Mouse (Mus musculus): Measurements from ENCODE around the gene Lcn6. TPM values are rescaled to one million over a fixed set of nuclear protein-coding genes. Genes with fewer than 3 reads are reported as not detected.

Gene Lcn6
- polyA plus RNA-seq (2016; fragmentation: Nextera tagmentation; extraction: Ambion mirVana), result not detected in 2 replicates

DNA sequence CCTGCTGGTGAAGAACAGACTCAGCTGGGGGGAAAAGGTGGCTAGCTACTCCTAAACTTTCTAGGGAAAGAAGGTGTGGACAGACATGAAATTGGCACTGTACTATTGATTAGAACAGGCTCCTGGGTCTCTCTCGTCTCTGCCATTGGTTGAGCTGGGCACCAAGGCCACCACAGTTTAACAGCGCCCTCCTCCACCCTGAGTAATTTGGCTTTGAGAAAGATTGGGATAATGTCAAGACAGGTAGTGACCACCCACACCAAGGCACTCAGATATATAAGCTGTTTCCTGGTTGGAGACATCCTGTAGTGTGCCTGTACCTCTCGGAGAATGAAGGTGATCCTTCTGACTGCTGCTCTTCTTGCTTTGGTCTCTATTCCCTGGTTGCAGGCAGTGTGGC lies at the start of gene Lcn6:
Lcn6 (plus strand) TSS at position 301 of the 400 bp plus-strand sequence.
- ATAC-seq (ENCODE audit: insufficient number of reproducible peaks, low FRiP score), result no peak
- Histone ChIP-seq H3K9ac (no peak within 1 kb of the TSS), H3K4me3 (no peak within 1 kb of the TSS), H3K4me1 (replicated peaks) (no peaks in the 10 kb centered on the region), H3K27ac (ENCODE audit: poor library complexity, severe bottlenecking) (no peak within 1 kb of the TSS), H3K4me2 (no peak within 1 kb of the TSS), H3K9me3 (replicated peaks) (no peaks in the 10 kb centered on the region), H3K36me3 (no peaks in the 10 kb centered on the region), H3K27me3 (replicated peaks) (no peaks in the 10 kb centered on the region; the same call in 1 of the 2 replicates)
- whole genome bisulfite sequencing, result 80% methylated on average over 3 of the region's 3 CpGs

DNA sequence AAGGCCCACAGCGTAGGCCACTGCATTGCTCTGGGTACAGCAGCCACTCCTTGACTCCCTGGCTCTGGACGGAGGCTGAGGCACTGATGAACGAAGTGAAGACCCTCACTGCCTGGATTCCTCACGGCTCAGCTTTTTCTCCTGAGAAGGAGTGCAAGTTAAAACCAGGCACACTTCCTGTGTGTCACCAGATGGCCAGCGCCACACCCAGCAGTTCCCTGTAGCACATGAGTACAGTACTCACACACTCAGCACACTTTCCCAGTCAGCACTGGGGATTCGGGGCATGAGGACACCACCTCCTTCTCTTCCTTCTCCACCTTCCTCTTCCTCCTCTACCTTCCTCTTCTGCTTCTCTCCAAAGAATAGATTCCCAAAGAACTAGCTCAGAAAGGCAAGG lies 48.8 kb upstream of the Lcn6 start, which contains the start of gene Fcna:
Fcna (minus strand) TSS at position 220 of the 400 bp plus-strand sequence.
- Histone ChIP-seq H3K27me3 (replicated peaks) (peaks cover 7% of the 10 kb centered on the region; the same call in 1 of the 2 replicates), H3K9me3 (replicated peaks) (no peaks in the 10 kb centered on the region), H3K4me3 (no peak within 1 kb of the TSS), H3K4me2 (no peak within 1 kb of the TSS), H3K36me3 (no peaks in the 10 kb centered on the region), H3K27ac (ENCODE audit: poor library complexity, severe bottlenecking) (no peak within 1 kb of the TSS), H3K9ac (no peak within 1 kb of the TSS), H3K4me1 (replicated peaks) (no peaks in the 10 kb centered on the region)
- ATAC-seq (ENCODE audit: insufficient number of reproducible peaks, low FRiP score), result no peak
- WGBS, result 62% methylated on average over 6 of the region's 6 CpGs

DNA sequence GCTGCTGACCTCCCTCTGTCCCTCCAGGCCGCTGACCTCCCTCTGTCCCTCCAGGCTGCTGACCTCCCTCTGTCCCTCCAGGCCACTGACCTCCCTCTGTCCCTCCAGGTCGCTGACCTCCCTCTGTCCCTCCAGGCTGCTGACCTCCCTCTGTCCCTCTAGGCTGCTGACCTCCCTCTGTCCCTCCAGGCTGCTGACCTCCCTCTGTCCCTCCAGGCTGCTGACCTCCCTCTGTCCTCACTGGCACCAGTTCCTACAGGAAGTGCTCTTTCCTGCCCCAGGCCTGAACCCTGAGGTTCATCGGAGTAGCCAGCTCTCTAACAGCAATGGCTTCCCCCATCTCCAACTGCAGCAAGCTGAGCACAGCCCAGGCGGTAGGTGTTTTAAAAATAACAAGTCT lies 47.8 kb upstream of the Lcn6 start:
- no peak for ATAC-seq (ENCODE audit: insufficient number of reproducible peaks, low FRiP score)
- Histone ChIP-seq H3K36me3 (no peaks in the 10 kb centered on the region), H3K9ac (no peak overlapping the region), H3K9me3 (replicated peaks) (no peaks in the 10 kb centered on the region), H3K4me1 (replicated peaks) (no peaks in the 10 kb centered on the region), H3K27me3 (replicated peaks) (peaks cover 1% of the 10 kb centered on the region; the same call in 1 of the 2 replicates), H3K27ac (ENCODE audit: poor library complexity, severe bottlenecking) (no peak overlapping the region), H3K4me3 (no peak overlapping the region), H3K4me2 (no peak overlapping the region)
- 42% methylated on average over 4 of the region's 4 CpGs for WGBS

DNA sequence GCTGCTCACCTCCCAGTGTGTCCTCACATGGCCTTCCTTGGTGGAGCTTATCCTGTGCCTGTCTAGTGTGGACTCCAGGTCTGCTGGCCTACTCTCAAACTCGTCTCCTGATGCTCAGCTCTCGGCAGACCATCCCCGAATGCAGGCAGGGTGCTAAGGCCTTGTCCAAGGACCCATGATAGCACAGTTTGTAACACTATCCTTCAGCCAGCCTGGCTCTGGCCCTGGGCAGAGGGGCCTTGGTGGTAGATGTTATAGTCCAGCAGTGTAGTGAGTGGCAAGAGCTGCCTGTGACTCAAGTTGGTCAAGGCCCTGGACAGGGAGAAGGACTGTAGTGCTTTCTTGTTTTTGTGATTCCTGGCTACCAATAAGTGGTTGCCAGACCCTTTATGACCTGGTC lies 43.0 kb upstream of the Lcn6 start:
- H3K27ac ChIP-seq (ENCODE audit: poor library complexity, severe bottlenecking), result no peak overlapping the region
- H3K4me3 ChIP-seq, result no peak overlapping the region
- no peak overlapping the region for H3K4me2 ChIP-seq
- H3K4me1 ChIP-seq (replicated peaks), result no peaks in the 10 kb centered on the region
- 68% methylated on average over 3 of the region's 3 CpGs for WGBS
- H3K9me3 ChIP-seq (replicated peaks), result no peaks in the 10 kb centered on the region
- H3K27me3 ChIP-seq (replicated peaks), result no peaks in the 10 kb centered on the region
- ATAC-seq (ENCODE audit: insufficient number of reproducible peaks, low FRiP score), result no peak
- H3K36me3 ChIP-seq, result no peaks in the 10 kb centered on the region
- no peak overlapping the region for H3K9ac ChIP-seq

DNA sequence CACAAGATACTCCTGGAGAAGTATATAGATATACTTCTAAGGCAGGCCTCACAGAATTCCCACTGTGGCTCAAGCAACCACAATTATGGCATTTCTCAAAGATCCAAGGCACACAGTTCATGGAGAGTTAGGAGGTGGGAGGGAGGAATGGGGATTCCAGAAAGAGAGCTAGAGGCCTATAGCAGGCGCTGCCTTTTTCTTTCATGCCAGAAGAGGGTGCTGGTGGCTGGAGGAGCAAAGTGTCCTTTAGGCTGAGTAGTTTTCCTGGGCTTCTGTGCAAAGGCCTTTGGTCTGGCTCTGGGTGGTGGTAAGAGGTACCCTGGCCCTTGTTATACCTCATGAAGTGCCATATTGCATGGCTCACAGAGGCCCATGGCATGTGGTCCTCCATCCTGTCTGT lies 42.5 kb upstream of the Lcn6 start:
- H3K9me3 ChIP-seq (replicated peaks), result no peaks in the 10 kb centered on the region
- no peaks in the 10 kb centered on the region for H3K36me3 ChIP-seq
- H3K27ac ChIP-seq (ENCODE audit: poor library complexity, severe bottlenecking), result no peak overlapping the region
- H3K4me1 ChIP-seq (replicated peaks), result no peaks in the 10 kb centered on the region
- H3K9ac ChIP-seq, result no peak overlapping the region
- H3K4me2 ChIP-seq, result no peak overlapping the region
- no peak overlapping the region for H3K4me3 ChIP-seq
- ATAC-seq (ENCODE audit: insufficient number of reproducible peaks, low FRiP score), result no peak
- H3K27me3 ChIP-seq (replicated peaks), result no peaks in the 10 kb centered on the region
- 43% methylated on average over 1 of the region's 1 CpGs for WGBS

DNA sequence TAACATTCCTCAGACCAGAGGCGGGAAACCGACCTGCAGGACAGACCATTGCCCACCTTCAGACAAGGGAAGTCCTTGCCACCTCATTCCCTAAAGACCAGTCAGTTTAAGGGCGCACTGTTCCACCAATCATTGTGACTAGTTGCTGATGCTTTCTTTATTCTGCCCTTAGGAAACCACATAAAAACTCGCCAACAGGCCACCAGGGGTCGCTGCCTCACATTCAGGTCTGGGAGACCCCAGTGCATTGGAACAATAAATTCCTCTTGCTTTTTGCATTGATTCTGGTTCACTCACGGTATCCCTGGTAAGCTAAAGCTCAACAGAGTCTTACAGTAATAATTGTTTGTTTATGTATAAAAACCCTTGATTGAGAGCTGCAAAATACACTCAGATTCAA lies 36.7 kb upstream of the Lcn6 start:
- no peak overlapping the region for H3K9ac ChIP-seq
- H3K36me3 ChIP-seq, result no peaks in the 10 kb centered on the region
- H3K27me3 ChIP-seq (replicated peaks), result no peaks in the 10 kb centered on the region
- ATAC-seq (ENCODE audit: insufficient number of reproducible peaks, low FRiP score), result no peak
- no peak overlapping the region for H3K4me2 ChIP-seq
- no peaks in the 10 kb centered on the region for H3K9me3 ChIP-seq (replicated peaks)
- H3K4me1 ChIP-seq (replicated peaks), result no peaks in the 10 kb centered on the region
- WGBS, result 13% methylated on average over 6 of the region's 6 CpGs
- H3K27ac ChIP-seq (ENCODE audit: poor library complexity, severe bottlenecking), result no peak overlapping the region
- no peak overlapping the region for H3K4me3 ChIP-seq

DNA sequence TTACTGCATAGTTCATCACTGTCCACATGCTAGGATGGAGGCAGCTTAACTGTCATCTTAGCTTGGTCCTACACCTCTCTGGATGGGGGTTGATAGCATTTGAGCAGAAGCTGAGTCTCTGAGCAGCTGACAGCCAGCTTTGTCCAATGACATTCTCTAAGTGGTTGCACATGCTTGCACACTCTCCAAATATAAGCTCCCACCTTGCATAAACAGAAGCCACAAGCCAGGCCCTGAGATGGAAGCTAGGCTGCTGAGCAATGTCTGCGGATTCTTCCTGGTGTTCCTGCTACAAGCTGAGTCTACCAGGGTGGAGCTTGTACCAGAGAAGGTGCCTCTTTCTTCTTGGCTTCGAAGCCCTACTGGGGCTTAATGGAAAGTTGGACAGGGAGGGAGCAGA lies 23.7 kb upstream of the Lcn6 start, which contains the start of gene Lcn8:
Lcn8 (plus strand) TSS at position 219 of the 400 bp plus-strand sequence.
- H3K4me3 ChIP-seq, result no peak within 1 kb of the TSS
- H3K27ac ChIP-seq (ENCODE audit: poor library complexity, severe bottlenecking), result no peak within 1 kb of the TSS
- no peaks in the 10 kb centered on the region for H3K36me3 ChIP-seq
- no peaks in the 10 kb centered on the region for H3K4me1 ChIP-seq (replicated peaks)
- ATAC-seq (ENCODE audit: insufficient number of reproducible peaks, low FRiP score), result no peak
- H3K27me3 ChIP-seq (replicated peaks), result peaks cover 26% of the 10 kb centered on the region
- H3K9me3 ChIP-seq (replicated peaks), result no peaks in the 10 kb centered on the region
- no peak within 1 kb of the TSS for H3K9ac ChIP-seq
- WGBS, result 86% methylated on average over 2 of the region's 2 CpGs
- no peak within 1 kb of the TSS for H3K4me2 ChIP-seq

- no peak overlapping the region for H3K4me3 ChIP-seq
- no peaks in the 10 kb centered on the region for H3K4me1 ChIP-seq (replicated peaks)
- no peaks in the 10 kb centered on the region for H3K9me3 ChIP-seq (replicated peaks)
- no peak overlapping the region for H3K27ac ChIP-seq (ENCODE audit: poor library complexity, severe bottlenecking)
- peaks cover 26% of the 10 kb centered on the region for H3K27me3 ChIP-seq (replicated peaks)
- no peak for ATAC-seq (ENCODE audit: insufficient number of reproducible peaks, low FRiP score)
- no peak overlapping the region for H3K9ac ChIP-seq
- WGBS, result 63% methylated on average over 1 of the region's 1 CpGs
- H3K4me2 ChIP-seq, result no peak overlapping the region
- H3K36me3 ChIP-seq, result no peaks in the 10 kb centered on the region
Observed at GRCm38 (mm10) chr2:25654502-25654901, 22.1 kb upstream of the Lcn6 start.

DNA sequence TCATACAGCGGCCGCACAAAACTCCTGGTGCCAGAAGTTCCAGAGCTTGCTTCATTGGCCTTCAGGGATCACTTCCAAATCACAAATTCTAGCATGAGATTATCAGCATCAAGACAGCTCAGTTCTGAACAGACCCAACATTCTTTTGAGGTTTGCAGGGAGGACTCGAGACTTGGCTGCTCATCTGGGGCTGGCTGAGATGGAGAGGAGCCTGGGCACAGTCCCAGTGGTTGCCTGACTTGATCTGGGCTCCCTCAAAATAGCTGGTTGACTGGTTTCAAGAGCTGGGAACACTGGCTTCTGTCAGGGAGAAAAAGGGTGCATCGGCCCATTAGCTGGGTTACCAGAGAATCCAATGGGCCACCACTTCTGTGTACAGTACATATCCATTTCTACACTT lies 19.9 kb upstream of the Lcn6 start:
- H3K27ac ChIP-seq (ENCODE audit: poor library complexity, severe bottlenecking), result no peak overlapping the region
- 78% methylated on average over 4 of the region's 4 CpGs for WGBS

GRCm38 (mm10) chr2:25657246-25657645 lies 19.3 kb upstream of the Lcn6 start:
- Histone ChIP-seq H3K9ac (no peak overlapping the region), H3K4me2 (no peak overlapping the region), H3K27me3 (replicated peaks) (peaks cover 26% of the 10 kb centered on the region), H3K4me3 (no peak overlapping the region), H3K27ac (ENCODE audit: poor library complexity, severe bottlenecking) (no peak overlapping the region), H3K9me3 (replicated peaks) (no peaks in the 10 kb centered on the region), H3K36me3 (no peaks in the 10 kb centered on the region), H3K4me1 (replicated peaks) (no peaks in the 10 kb centered on the region)
- WGBS, result 72% methylated on average over 4 of the region's 4 CpGs
- ATAC-seq (ENCODE audit: insufficient number of reproducible peaks, low FRiP score), result no peak

More for the DNA sequence above, 19.9 kb upstream of the Lcn6 start:
- Histone ChIP-seq H3K4me2 (no peak overlapping the region), H3K9me3 (replicated peaks) (no peaks in the 10 kb centered on the region), H3K27me3 (replicated peaks) (peaks cover 26% of the 10 kb centered on the region), H3K9ac (no peak overlapping the region), H3K4me3 (no peak overlapping the region), H3K36me3 (no peaks in the 10 kb centered on the region), H3K4me1 (replicated peaks) (no peaks in the 10 kb centered on the region)
- no peak for ATAC-seq (ENCODE audit: insufficient number of reproducible peaks, low FRiP score)

DNA sequence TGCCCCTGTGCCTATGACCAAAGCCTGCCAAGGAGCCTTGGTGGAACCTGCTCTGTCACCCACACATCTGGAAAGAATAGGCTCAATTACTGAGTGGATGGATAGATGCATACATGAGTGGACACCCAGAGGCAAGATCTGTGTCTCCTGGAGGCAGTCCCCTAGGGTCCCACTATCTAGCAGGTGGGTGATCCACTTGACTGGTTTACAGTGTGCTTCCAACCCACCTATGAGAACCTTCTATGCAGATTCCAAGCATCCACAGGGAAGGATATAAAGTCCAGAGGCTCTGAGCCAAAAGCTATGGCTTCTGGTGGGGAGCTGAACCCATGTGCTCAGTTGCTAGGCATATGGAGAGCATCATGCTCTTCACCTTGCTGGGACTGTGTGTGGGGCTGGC lies 18.9 kb upstream of the Lcn6 start, which contains the start of gene Lcn5:
Lcn5 (plus strand) TSS at position 301 of the 400 bp plus-strand sequence.
- Histone ChIP-seq H3K4me3 (no peak within 1 kb of the TSS), H3K4me2 (no peak within 1 kb of the TSS), H3K4me1 (replicated peaks) (no peaks in the 10 kb centered on the region), H3K9me3 (replicated peaks) (no peaks in the 10 kb centered on the region), H3K27me3 (replicated peaks) (peaks cover 26% of the 10 kb centered on the region), H3K27ac (ENCODE audit: poor library complexity, severe bottlenecking) (no peak within 1 kb of the TSS), H3K9ac (no peak within 1 kb of the TSS), H3K36me3 (no peaks in the 10 kb centered on the region)
- no peak for ATAC-seq (ENCODE audit: insufficient number of reproducible peaks, low FRiP score)

DNA sequence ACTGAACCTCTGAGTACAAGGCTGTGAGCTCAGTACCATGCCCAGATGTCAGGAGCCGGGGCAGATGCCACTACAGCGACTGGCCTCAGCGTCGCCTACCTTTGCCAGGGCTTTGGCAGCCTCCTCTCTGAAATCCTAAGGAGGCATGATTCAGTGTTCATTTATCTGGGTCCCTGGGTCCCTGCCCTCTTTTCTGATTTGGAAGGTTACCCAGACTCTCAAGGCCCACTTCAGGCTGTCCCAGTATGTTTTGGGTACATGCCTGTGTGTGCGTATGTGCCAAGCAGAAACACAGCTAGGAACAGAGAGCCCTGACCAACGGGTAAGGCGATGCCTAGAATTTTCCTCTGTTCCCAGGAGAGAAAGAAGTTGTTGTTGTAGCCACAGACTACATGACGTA lies 16.3 kb upstream of the Lcn6 start:
- no peaks in the 10 kb centered on the region for H3K9me3 ChIP-seq (replicated peaks)
- H3K4me2 ChIP-seq, result no peak overlapping the region
- no peak overlapping the region for H3K27ac ChIP-seq (ENCODE audit: poor library complexity, severe bottlenecking)
- no peaks in the 10 kb centered on the region for H3K4me1 ChIP-seq (replicated peaks)
- H3K9ac ChIP-seq, result no peak overlapping the region
- H3K4me3 ChIP-seq, result no peak overlapping the region
- WGBS, result 79% methylated on average over 8 of the region's 8 CpGs
- H3K36me3 ChIP-seq, result no peaks in the 10 kb centered on the region
- peaks cover 10% of the 10 kb centered on the region for H3K27me3 ChIP-seq (replicated peaks)
- ATAC-seq (ENCODE audit: insufficient number of reproducible peaks, low FRiP score), result no peak

All from heart, embryonic 12.5 days (tissue).